Mouse (Mus musculus): ENCODE measurements around the gene Aurkb.
A peak's percentile ranks its signal among the peaks of the same experiment; 100 is the strongest.

Aurkb gene

GRCm38 (mm10) chr11:69064259-69065133, 19.0 kb downstream of the Aurkb start:
- no peak for DNase-seq (ENCODE audit: low spot score)

- no peak for DNase-seq (ENCODE audit: low spot score)
Observed at GRCm38 (mm10) chr11:69065394-69065925, 20.0 kb downstream of the Aurkb start.

GRCm38 (mm10) chr11:69066163-69066861, 20.9 kb downstream of the Aurkb start:
- DNase-seq (ENCODE audit: low spot score) = peak; percentile 40

DNA sequence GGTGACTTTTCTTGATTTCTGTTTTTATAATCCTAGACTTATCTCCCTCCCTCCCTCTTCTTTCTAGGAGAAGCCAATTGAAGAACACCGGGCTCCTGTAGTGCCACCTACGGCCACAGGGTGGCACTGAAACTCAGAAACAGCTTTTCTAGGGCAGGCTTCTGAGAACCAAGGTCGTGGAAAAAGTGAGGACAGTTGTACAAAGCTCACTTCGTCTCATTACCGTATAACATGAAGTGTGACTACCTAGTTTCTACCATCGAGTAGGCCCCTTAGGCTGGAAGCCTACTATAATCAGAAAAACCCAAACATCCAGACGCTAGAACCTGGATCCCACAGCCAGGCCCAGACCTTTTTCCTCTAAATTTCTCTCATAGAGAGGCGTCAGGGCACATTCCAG, 21.5 kb downstream of the Aurkb start:
- peak; percentile 97 for DNase-seq (ENCODE audit: low spot score)

GRCm38 (mm10) chr11:69067601-69068000, 22.2 kb downstream of the Aurkb start:
- DNase-seq (ENCODE audit: low spot score) = no peak

- peak; percentile 72 for DNase-seq (ENCODE audit: low spot score)
Observed at GRCm38 (mm10) chr11:69070093-69070492, 24.6 kb downstream of the Aurkb start.

GRCm38 (mm10) chr11:69070590-69071222, 25.3 kb downstream of the Aurkb start, which contains the start of gene Tmem107:
Gene Tmem107 (plus strand): TSS chr11:69070806.
- DNase-seq (ENCODE audit: low spot score) = peak; percentile 97

DNA sequence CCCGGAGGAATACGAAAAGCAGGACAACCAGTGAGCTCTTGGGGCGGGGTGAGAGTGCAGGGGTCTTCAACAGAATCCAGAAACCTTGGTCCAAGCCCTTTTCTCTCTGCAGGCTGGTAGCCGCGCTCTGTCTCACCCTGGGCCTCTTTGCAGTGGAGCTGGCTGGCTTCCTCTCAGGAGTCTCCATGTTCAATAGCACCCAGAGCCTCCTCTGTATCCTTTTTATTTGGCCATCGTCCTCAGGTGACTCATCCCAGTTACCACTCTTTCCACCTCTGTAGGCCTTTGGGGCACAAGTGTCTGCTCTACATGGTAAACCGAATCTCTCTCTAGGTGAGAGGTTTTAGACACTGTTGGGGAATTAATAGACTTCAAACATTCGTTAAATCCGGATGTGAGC, 25.8 kb downstream of the Aurkb start:
- DNase-seq (ENCODE audit: low spot score) = no peak

DNA sequence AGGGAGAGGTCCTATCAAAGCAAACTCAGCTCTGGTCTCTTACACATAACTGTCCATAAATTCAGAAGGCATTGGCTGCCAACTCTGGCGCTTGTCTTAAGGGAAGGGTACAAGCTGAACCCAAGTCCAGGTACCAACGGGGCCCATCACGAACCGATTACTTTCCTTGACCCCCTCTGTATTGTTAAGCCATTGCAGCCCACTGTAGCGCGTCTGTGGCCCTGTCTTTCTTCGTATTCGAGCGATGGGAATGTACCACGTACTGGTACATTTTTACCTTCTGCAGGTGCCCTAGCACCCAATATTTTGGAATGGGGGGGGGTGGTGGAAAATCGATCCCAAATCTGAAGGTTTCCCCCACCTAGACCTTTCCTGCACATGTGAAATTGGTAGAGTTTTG, 26.8 kb downstream of the Aurkb start:
- DNase-seq (ENCODE audit: low spot score) = no peak

GRCm38 (mm10) chr11:69072666-69073064, 27.2 kb downstream of the Aurkb start:
- no peak for DNase-seq (ENCODE audit: low spot score)

GRCm38 (mm10) chr11:69073065-69073888, 27.8 kb downstream of the Aurkb start:
- peak; percentile 97 for DNase-seq (ENCODE audit: low spot score)

GRCm38 (mm10) chr11:69073951-69074775, 28.7 kb downstream of the Aurkb start:
- DNase-seq (ENCODE audit: low spot score) = no peak

- DNase-seq (ENCODE audit: low spot score) = no peak
Observed at GRCm38 (mm10) chr11:69074776-69075069, 29.3 kb downstream of the Aurkb start.

DNA sequence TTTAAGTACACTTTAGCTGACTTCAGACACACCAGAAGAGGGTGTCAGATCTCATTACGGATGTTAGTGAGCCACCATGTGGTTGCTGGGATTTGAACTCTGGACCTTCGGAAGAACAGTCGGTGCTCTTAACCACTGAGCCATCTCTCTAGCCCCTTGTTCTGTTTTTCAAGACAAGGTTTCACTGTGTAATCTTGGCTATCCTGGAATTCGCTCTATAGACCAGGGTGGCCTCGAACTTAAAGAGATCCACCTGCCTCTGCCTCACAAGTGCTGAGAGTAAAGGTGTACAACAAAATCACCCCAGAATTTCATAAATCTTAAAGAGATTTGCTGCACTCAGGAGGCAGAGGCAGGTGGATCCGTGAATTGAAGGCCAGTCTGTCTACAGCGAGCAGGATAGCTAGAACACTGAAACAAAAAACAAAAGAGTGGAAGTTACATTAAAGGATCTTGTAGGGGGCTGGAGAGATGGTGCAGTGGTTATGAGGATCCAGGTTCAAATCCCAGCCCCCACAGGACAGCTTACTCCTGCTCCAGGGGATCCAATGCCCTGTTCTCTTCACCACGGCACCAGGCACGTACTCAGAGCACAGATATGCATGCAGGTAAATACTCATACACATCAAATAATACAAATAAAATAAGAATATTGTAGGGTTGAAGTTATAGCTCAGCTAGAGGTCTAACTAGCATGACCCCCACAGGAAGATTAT, 30.5 kb downstream of the Aurkb start:
- DNase-seq (ENCODE audit: low spot score) = peak; percentile 71

GRCm38 (mm10) chr11:69076572-69076971, 31.1 kb downstream of the Aurkb start:
- DNase-seq (ENCODE audit: low spot score) = no peak

DNA sequence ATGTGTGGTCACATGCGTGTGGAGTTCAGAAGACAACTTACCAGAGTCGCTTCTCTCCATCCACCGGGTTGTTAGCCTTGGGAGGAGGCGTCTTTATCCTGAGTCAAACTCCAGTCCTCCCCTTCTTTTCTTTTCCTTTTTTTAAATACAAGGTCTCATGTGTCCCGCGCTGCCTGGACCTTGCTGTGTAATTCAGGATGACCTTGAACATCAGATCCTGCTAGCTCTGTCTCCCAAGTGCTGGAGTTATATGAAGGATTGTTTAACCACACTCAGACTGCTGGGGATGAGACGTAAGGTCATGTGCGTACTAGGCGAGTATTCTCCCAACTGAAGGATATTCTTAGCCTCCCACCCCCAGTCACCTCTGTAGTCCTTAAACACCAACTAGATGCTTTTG, 31.9 kb downstream of the Aurkb start:
- DNase-seq (ENCODE audit: low spot score) = no peak

DNA sequence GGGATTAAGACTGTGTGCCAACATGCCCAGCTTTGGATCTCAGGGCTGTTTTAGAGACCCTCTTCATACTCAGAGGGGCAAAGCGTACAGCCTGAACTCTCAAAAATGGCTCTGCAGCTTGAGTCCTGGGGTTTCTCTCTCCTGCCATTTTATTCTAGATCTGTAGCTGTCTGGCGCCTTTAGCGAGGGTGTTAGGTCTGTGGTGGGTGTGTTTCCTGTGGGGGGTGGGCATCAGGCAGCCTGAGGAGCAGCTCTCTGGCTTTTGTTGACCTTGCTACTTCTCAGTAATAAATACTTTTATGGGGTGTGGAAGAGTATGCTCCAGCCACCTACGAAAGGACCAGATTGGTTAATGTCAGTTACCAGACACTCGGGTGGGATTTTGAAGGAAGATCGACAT, 32.6 kb downstream of the Aurkb start:
- no peak for DNase-seq (ENCODE audit: low spot score)

DNA sequence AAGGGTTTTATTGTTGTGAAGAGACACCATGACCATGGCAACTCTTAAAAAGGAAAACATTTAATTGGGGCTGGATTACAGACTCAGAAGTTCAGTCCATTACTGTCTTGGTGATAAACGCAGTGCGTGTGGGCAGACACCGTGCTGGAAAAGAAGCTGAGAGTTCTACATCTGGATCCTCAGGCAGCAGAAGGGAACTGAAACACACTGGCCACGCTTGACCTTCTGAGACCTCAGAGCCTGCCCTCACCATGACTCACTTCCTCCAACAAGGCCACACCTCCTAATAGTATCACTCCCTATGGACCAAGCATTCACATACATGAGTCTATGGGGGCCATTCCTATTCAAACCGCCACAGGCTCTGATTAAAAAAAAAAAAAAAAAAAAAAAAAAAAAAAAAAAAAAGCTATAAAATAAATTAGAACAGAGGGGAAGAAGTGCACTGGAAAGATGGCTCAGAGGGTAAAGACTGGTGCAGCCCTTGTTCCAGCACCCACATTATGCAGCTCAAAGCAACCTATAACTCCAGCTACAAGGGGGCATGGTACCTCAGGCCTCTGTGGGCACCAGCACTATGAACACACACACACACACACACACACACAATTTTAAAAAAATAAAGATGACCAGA, 33.5 kb downstream of the Aurkb start:
- DNase-seq (ENCODE audit: low spot score) = peak; percentile 35

DNA sequence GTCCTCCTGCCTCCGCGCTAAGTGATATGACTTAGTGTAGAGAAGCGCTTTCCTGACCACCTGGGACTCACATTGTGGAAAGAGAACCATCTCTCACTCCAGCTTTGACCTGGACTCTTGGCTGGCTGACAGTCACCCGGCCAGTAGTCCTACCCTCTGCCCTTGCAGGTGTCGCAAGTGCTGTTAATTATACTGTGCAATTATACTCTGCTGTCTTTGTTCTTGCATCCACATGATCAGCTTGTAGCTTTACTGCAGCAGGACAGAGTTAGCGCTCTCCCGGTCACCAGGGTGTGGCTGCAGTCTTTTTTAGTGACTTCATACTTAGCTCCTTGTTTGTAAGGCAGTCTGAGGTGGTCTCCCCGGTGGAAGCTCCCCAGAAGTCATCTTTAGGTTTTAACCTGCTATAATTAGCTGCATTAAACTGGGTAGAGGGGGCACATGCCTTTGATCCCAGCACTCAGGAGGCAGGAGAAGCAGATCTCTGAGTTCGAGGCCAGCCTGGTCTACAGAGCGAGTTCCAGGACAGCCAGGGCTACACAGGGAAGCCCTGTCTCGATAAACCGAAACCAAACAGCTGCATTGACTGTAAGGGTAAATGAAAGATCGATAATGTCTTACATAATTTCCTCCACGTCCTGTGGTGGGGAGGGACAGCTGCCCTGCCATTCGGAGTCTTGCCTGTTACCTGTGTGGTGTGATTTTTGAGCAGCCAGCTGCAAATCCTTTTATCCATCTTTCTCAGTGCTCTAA, 34.8 kb downstream of the Aurkb start:
- no peak for DNase-seq (ENCODE audit: low spot score)
